Mouse (Mus musculus) cerebellum, adult 2 months (tissue): Measurements from ENCODE around the gene Tspan18. TPM values are rescaled to one million over a fixed set of nuclear protein-coding genes. Genes with fewer than 3 reads are reported as not detected.
A peak's percentile ranks its signal among the peaks of the same experiment; 100 is the strongest.

Experiments
- DNase-seq, 2 experiments: peaks; one replicate each; pipeline ENCODE4 v3.0.0; 2021
- H3K27ac ChIP-seq: fragments of 200-500 bp; 2 replicates; pipeline ENCODE4 v1.5.1; 2012; ENCODE audit warnings: low read length, control low read depth, inconsistent platforms; ENCODE audit not compliant: insufficient read depth
- H3K27me3 ChIP-seq: fragments of 200-500 bp; 2 replicates; pipeline ENCODE4 v1.6.1; 2012; ENCODE audit warnings: inconsistent platforms, mild to moderate bottlenecking, low read length, moderate library complexity; ENCODE audit not compliant: control insufficient read depth, insufficient read depth
- H3K4me1 ChIP-seq: fragments of 200-500 bp; 2 replicates; pipeline ENCODE4 v1.6.1; 2011; ENCODE audit warnings: low read length; ENCODE audit not compliant: control insufficient read depth, insufficient read depth
- H3K4me3 ChIP-seq: fragments of 200-500 bp; replicated peaks from 2 replicates; pipeline ENCODE3; 2011; ENCODE audit warnings: mild to moderate bottlenecking, low read depth, low read length, control low read depth; ENCODE audit not compliant: insufficient read depth
- CTCF ChIP-seq: fragments of 200-500 bp; IDR thresholded peaks from 2 replicates; pipeline ENCODE4 v1.5.1; 2011; ENCODE audit warnings: low read depth, mild to moderate bottlenecking, control low read depth, low read length, moderate library complexity, borderline replicate concordance; ENCODE audit not compliant: insufficient read depth
- POLR2A ChIP-seq: fragments of 200-500 bp; IDR thresholded peaks from 2 replicates; pipeline ENCODE4 v1.6.1; 2011; ENCODE audit warnings: low read length, control low read depth, borderline replicate concordance; ENCODE audit not compliant: insufficient read depth
- WGBS: fragments of 180-500 bp; shearing (Covaris S2); methylation state at CpG from one replicate; pipeline ENCODE4 v1.1.7; 2018; 5-methylcytosine and 5-hydroxymethylcytosine counted together
- polyA plus RNA-seq: library from polyadenylated mRNA; depleted of rRNA; stranded (reverse); fragments of >200 nt; gene quantifications from 2 replicates; pipeline ENCODE4 v1.2.3, GENCODE M21; 2012

The Tspan18 gene
- polyA plus RNA-seq, 1 experiment, result 11.3 TPM

DNA sequence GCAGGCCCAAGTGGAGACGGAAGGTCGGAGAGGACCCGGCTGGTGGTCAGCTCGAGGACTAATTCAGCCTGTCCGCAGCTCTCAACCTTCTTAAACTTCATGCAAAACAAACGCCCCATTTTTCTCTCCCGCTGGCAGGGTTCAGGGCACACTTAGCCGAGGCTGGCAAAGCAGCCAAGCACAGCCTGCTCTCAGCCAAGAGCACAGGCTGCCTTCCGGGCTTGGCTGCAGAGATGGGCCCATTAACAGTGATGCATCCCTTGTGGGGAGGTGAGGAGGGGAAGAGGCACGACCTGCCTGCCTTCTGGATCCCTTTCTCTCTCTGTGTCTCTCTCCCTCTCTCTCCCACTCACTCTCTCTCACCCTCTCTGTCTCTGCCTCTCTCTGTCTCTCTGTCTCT lies 118.5 kb downstream of the Tspan18 start:
- Histone ChIP-seq H3K4me3 (no peak overlapping the region), H3K27ac (peak overlapping the region; percentile 88), H3K27me3 (no peaks in the 10 kb centered on the region), H3K4me1 (peaks cover 64% of the 10 kb centered on the region)
- 17% methylated on average over 10 of the region's 10 CpGs for WGBS
- TF ChIP-seq POLR2A (no peak), CTCF (no peak)
- peak; percentile 84 to 94 for DNase-seq

- DNase-seq, result no peak
- no peaks in the 10 kb centered on the region for H3K27me3 ChIP-seq
- H3K4me3 ChIP-seq, result no peak overlapping the region
- no peak overlapping the region for H3K27ac ChIP-seq
- H3K4me1 ChIP-seq, result peaks cover 50% of the 10 kb centered on the region
- WGBS, result 100% methylated on average over 1 of the region's 1 CpGs
- TF ChIP-seq CTCF (no peak), POLR2A (no peak)
Observed at GRCm38 (mm10) chr2:93214192-93214591, 120.1 kb downstream of the Tspan18 start.

DNA sequence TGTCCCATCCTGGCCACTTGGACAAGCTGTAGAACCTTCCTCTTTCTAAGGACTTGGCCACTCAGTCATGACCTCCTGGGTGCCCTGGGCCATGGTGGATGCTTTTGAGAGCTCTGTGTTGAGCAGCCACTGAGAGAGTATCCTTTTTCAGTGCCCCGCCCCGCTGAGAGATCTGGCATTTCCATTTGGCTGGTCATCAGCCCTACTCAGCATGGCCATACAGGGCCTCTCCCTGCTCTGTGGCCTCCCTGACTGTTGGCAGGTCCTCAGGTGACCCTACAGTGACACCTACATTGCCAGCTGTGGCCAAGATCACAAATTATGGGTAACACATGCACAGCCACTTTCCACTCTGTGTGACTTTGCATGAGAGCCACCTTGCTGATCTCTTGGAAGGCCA lies 121.4 kb downstream of the Tspan18 start:
- no peak for DNase-seq
- H3K4me1 ChIP-seq, result peaks cover 38% of the 10 kb centered on the region
- no peaks in the 10 kb centered on the region for H3K27me3 ChIP-seq
- H3K27ac ChIP-seq, result no peak overlapping the region
- H3K4me3 ChIP-seq, result no peak overlapping the region
- WGBS, result 84% methylated on average over 2 of the region's 2 CpGs
- no peak for TF ChIP-seq POLR2A
- TF ChIP-seq CTCF, result no peak

GRCm38 (mm10) chr2:93212386-93212785 lies 121.9 kb downstream of the Tspan18 start:
- Histone ChIP-seq H3K4me1 (peaks cover 33% of the 10 kb centered on the region), H3K27me3 (no peaks in the 10 kb centered on the region)
- 94% methylated on average over 2 of the region's 2 CpGs for WGBS

GRCm38 (mm10) chr2:93206126-93206525 lies 128.2 kb downstream of the Tspan18 start:
- Histone ChIP-seq H3K27ac (no peak overlapping the region), H3K27me3 (no peaks in the 10 kb centered on the region), H3K4me1 (peaks cover 14% of the 10 kb centered on the region), H3K4me3 (no peak overlapping the region)
- no peak for DNase-seq
- 88% methylated on average over 1 of the region's 1 CpGs for WGBS
- TF ChIP-seq POLR2A (no peak), CTCF (no peak)

More at GRCm38 (mm10) chr2:93212386-93212785, 121.9 kb downstream of the Tspan18 start:
- DNase-seq, result no peak
- Histone ChIP-seq H3K27ac (no peak overlapping the region), H3K4me3 (no peak overlapping the region)
- no peak for TF ChIP-seq POLR2A
- TF ChIP-seq CTCF, result peak; percentile 19; the same call in 1 of the 2 replicates

DNA sequence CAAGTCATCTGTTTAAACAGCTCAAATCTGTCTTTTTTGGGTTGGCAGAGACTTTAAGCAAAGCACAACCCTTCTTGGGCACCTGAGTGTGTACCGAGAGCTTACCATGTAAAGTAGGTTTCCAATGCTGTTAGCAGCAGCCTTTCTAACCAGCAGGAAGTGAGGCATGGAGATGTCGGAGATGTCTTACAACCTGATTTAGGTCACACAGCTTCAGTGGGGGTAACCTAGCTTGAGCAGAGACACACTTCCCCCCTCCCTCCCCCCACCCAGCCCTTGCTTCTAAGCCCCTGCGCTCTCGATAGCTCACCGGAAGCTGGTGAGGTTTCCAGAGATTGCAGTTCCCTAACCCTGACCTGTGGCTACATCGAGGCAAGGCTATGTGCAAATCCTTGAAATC lies 129.7 kb downstream of the Tspan18 start:
- WGBS, result 89% methylated on average over 6 of the region's 6 CpGs
- DNase-seq, result no peak
- Histone ChIP-seq H3K27ac (no peak overlapping the region), H3K27me3 (no peaks in the 10 kb centered on the region), H3K4me3 (no peak overlapping the region), H3K4me1 (peaks cover 14% of the 10 kb centered on the region)
- TF ChIP-seq POLR2A (no peak), CTCF (no peak)

DNA sequence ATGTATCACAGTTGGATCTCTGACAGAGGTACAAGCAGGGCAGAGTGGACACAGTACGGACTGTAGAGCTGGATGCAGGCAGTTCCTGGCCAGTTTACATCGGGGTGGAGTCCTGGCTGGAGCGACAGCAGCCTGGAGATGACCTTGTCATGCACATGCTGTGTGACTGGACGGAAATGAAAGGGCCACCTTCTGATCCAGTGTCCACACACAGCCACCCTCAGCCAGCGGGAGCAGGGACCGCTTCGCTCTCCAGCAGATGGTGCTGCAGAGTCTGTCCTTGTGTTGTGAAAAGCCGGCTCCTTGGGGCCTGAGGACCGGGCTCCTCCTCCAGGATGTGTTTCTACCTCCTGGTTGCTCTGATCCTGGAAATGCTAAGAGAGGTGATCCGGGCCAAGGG lies 130.6 kb downstream of the Tspan18 start:
- H3K27ac ChIP-seq, result peak overlapping the region; percentile 6; the same call in 1 of the 2 replicates
- H3K27me3 ChIP-seq, result no peaks in the 10 kb centered on the region
- DNase-seq, result peak; percentile 86 to 88
- peaks cover 15% of the 10 kb centered on the region for H3K4me1 ChIP-seq
- 4% methylated on average over 10 of the region's 10 CpGs for WGBS
- TF ChIP-seq CTCF (peak; percentile 95), POLR2A (no peak)
- H3K4me3 ChIP-seq, result no peak overlapping the region

GRCm38 (mm10) chr2:93202782-93203181 lies 131.5 kb downstream of the Tspan18 start:
- Histone ChIP-seq H3K4me3 (no peak overlapping the region), H3K27me3 (no peaks in the 10 kb centered on the region), H3K4me1 (peaks cover 18% of the 10 kb centered on the region), H3K27ac (no peak overlapping the region)
- 90% methylated on average over 1 of the region's 1 CpGs for WGBS
- TF ChIP-seq CTCF (no peak), POLR2A (no peak)
- no peak for DNase-seq
